ENCODE assay signal across 8 mouse cellular contexts in the genomic region with DNA sequence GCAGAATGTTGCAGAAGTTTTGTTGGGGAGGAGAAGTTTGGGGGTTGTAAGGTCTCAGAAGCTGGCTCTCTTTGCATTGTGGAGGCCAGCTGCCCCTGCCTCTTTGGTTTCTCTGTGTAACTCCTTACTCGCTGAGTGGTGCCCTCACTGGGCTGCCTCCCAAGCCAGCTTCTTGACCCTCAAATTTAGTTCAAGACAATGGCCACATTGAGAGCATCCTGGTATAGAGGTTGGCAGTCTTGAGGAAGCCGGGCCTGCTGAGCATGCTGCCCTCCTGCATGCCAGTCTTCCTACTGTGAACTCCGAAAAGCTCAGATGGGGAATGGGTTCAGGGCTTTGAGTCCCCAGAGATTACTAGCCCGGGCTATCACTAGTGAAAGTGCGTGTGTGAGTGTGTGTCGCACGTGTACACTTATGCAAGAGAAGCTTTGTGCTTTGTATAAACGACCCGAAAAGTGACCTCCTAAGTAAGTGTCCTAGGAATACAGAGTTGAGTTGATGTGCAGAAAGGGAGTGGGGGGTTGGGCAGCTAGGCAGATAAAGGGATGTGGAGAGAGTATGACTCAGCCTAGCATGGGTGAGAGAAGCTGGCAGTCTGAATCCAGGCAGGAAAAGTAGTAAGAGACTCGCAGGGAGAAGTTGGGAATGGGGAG.
DNase-seq lines count a peak whose midpoint lies in the region; ATAC-seq lines count a peak whose summit lies in the region.

No protein-coding gene starts in this region.

- H3K4me1 ChIP-seq in heart, embryonic 13.5 days = peaks cover 69% of the 10 kb centered on the region
- H3K4me1 ChIP-seq in forebrain, embryonic 15.5 days = peaks cover 61% of the 10 kb centered on the region
- H3K4me1 ChIP-seq in liver, embryonic 13.5 days (replicated peaks) = peaks cover 54% of the 10 kb centered on the region

- peak overlapping the region; percentile 88 for H3K27ac ChIP-seq in heart, embryonic 13.5 days (replicated peaks)
- peak overlapping the region; percentile 74 for H3K27ac ChIP-seq in forebrain, embryonic 15.5 days (replicated peaks)
- no peak overlapping the region; the same call in 1 of the 2 replicates for H3K27ac ChIP-seq in liver, embryonic 13.5 days

- no peak for DNase-seq in heart, postnatal 4 days
- DNase-seq in MN1 (ENCODE audit: low spot score) = peak; percentile 60
- no peak for DNase-seq in liver, embryonic 13.5 days
- DNase-seq in cerebellum, adult 11 months = no peak
- no peak for DNase-seq in frontal cortex, postnatal 14 days (ENCODE audit: low spot score in 2 of 2)

- H3K9me3 ChIP-seq in heart, embryonic 13.5 days = no peaks in the 10 kb centered on the region
- no peaks in the 10 kb centered on the region for H3K9me3 ChIP-seq in forebrain, embryonic 15.5 days
- H3K9me3 ChIP-seq in liver, embryonic 13.5 days (replicated peaks) = no peaks in the 10 kb centered on the region

- no peaks in the 10 kb centered on the region for H3K36me3 ChIP-seq in heart, embryonic 13.5 days
- no peaks in the 10 kb centered on the region for H3K36me3 ChIP-seq in forebrain, embryonic 15.5 days
- H3K36me3 ChIP-seq in liver, embryonic 13.5 days = 0 out of 2 replicates have a peak, but pooled peaks cover 5% of the 10 kb centered on the region

- ATAC-seq in heart, embryonic 13.5 days (ENCODE audit: extremely low read depth, insufficient number of reproducible peaks, low FRiP score, low TSS enrichment) = no peak
- no peak for ATAC-seq in forebrain, embryonic 15.5 days (replicated peaks)
- no peak for ATAC-seq in liver, embryonic 13.5 days (ENCODE audit: low read depth)
- ATAC-seq in inflammation-experienced regulatory T-cells, adult 6 months = no peak

- peak overlapping the region; percentile 70 for H3K4me3 ChIP-seq in heart, embryonic 13.5 days
- peak overlapping the region; percentile 61; the same call in 1 of the 2 replicates for H3K4me3 ChIP-seq in forebrain, embryonic 15.5 days
- H3K4me3 ChIP-seq in liver, embryonic 13.5 days (replicated peaks) = no peak overlapping the region

- WGBS in heart, embryonic 13.5 days = 28% methylated on average over 10 of the region's 10 CpGs
- 36% methylated on average over 10 of the region's 10 CpGs for WGBS in forebrain, embryonic 15.5 days
- 47% methylated on average over 10 of the region's 10 CpGs for WGBS in liver, embryonic 13.5 days (ENCODE audit: insufficient replicate concordance)

- H3K9ac ChIP-seq in heart, embryonic 13.5 days = peak overlapping the region; percentile 90
- no peak overlapping the region for H3K9ac ChIP-seq in forebrain, embryonic 15.5 days (replicated peaks)
- H3K9ac ChIP-seq in liver, embryonic 13.5 days = no peak overlapping the region

- peaks cover 34% of the 10 kb centered on the region for H3K27me3 ChIP-seq in heart, embryonic 13.5 days (replicated peaks)
- H3K27me3 ChIP-seq in forebrain, embryonic 15.5 days = no peaks in the 10 kb centered on the region
- peaks cover 32% of the 10 kb centered on the region for H3K27me3 ChIP-seq in liver, embryonic 13.5 days

- peak overlapping the region; percentile 82 for H3K4me2 ChIP-seq in heart, embryonic 13.5 days
- H3K4me2 ChIP-seq in forebrain, embryonic 15.5 days (replicated peaks) = peak overlapping the region; percentile 82
- peak overlapping the region; percentile 66 for H3K4me2 ChIP-seq in liver, embryonic 13.5 days
